Mouse (Mus musculus): ENCODE results near the gene Stx8. TPM values are rescaled to one million over a fixed set of nuclear protein-coding genes. Genes with fewer than 3 reads are reported as not detected.

Stx8 gene
- polyA plus RNA-seq, 1 experiment = 32.5 TPM

- no peaks in the 10 kb centered on the region for H3K36me3 ChIP-seq (ENCODE audit: control insufficient read depth, insufficient read depth)
- H3K27me3 ChIP-seq (ENCODE audit: control insufficient read depth, insufficient read depth, insufficient read length) = no peaks in the 10 kb centered on the region
- no peak overlapping the region for H3K4me2 ChIP-seq (ENCODE audit: low read depth)
- TF ChIP-seq SRF (IDR thresholded peaks at IDR 0.05; ENCODE audit: control insufficient read depth, insufficient read length, low read depth) = no peak
- TF ChIP-seq MAX (IDR thresholded peaks at IDR 0.05; ENCODE audit: low read depth) = no peak
- TF ChIP-seq TCF12 (IDR thresholded peaks at IDR 0.05; ENCODE audit: insufficient read depth, poor library complexity, severe bottlenecking) = no peak
- no peaks in the 10 kb centered on the region for H3K79me2 ChIP-seq (ENCODE audit: control insufficient read depth, insufficient read depth)
- no peak overlapping the region for H3K4me3 ChIP-seq
- H3ac ChIP-seq (ENCODE audit: control insufficient read depth, insufficient read length) = no peak overlapping the region
Measured at GRCm38 (mm10) chr11:68244992-68245261, 278.9 kb downstream of the Stx8 start.

GRCm38 (mm10) chr11:68247897-68248296 is 281.9 kb downstream of the Stx8 start:
- no peaks in the 10 kb centered on the region for H3K36me3 ChIP-seq (ENCODE audit: control insufficient read depth, insufficient read depth)
- H3K79me2 ChIP-seq (ENCODE audit: control insufficient read depth, insufficient read depth) = no peaks in the 10 kb centered on the region
- H3ac ChIP-seq (ENCODE audit: control insufficient read depth, insufficient read length) = no peak overlapping the region
- no peak overlapping the region for H3K4me2 ChIP-seq (ENCODE audit: low read depth)
- no peaks in the 10 kb centered on the region for H3K27me3 ChIP-seq (ENCODE audit: control insufficient read depth, insufficient read depth, insufficient read length)
- TF ChIP-seq MAX (IDR thresholded peaks at IDR 0.05; ENCODE audit: low read depth) (no peak), CEBPB (IDR thresholded peaks at IDR 0.05; ENCODE audit: insufficient read depth, poor library complexity, severe bottlenecking) (no peak), SRF (IDR thresholded peaks at IDR 0.05; ENCODE audit: control insufficient read depth, insufficient read length, low read depth) (no peak), MYOD1 (IDR thresholded peaks at IDR 0.05; ENCODE audit: control insufficient read depth in 1 of 3, insufficient read length in 2 of 3, low read depth in 2 of 3) (no peak), TCF3 (IDR thresholded peaks at IDR 0.05; ENCODE audit: insufficient read length, low read depth) (no peak), E2F4 (IDR thresholded peaks at IDR 0.05; ENCODE audit: insufficient read depth) (no peak), POLR2AphosphoS2 (IDR thresholded peaks at IDR 0.05; ENCODE audit: insufficient read length, low read depth) (no peak), REST (IDR thresholded peaks at IDR 0.05; ENCODE audit: insufficient read depth, insufficient read length) (no peak), USF1 (IDR thresholded peaks at IDR 0.05; ENCODE audit: low read depth) (no peak), TCF12 (IDR thresholded peaks at IDR 0.05; ENCODE audit: insufficient read depth, poor library complexity, severe bottlenecking) (no peak), MYOG (IDR thresholded peaks at IDR 0.05; ENCODE audit: control insufficient read depth in 1 of 3, insufficient read depth in 1 of 3, insufficient read length in 2 of 3, low read depth in 2 of 3) (no peak), POLR2A (IDR thresholded peaks at IDR 0.05; ENCODE audit: insufficient read length, low read depth) (no peak)
- no peak overlapping the region for H3K4me3 ChIP-seq

- H3K4me3 ChIP-seq = no peak overlapping the region
- no peaks in the 10 kb centered on the region for H3K36me3 ChIP-seq (ENCODE audit: control insufficient read depth, insufficient read depth)
- H3K27me3 ChIP-seq (ENCODE audit: control insufficient read depth, insufficient read depth, insufficient read length) = no peaks in the 10 kb centered on the region
- no peaks in the 10 kb centered on the region for H3K79me2 ChIP-seq (ENCODE audit: control insufficient read depth, insufficient read depth)
- no peak overlapping the region for H3ac ChIP-seq (ENCODE audit: control insufficient read depth, insufficient read length)
- no peak for TF ChIP-seq REST (IDR thresholded peaks at IDR 0.05; ENCODE audit: insufficient read depth, insufficient read length)
- TF ChIP-seq SRF (IDR thresholded peaks at IDR 0.05; ENCODE audit: control insufficient read depth, insufficient read length, low read depth) = no peak
- no peak for TF ChIP-seq TCF12 (IDR thresholded peaks at IDR 0.05; ENCODE audit: insufficient read depth, poor library complexity, severe bottlenecking)
- TF ChIP-seq E2F4 (IDR thresholded peaks at IDR 0.05; ENCODE audit: insufficient read depth) = no peak
- no peak for TF ChIP-seq POLR2AphosphoS2 (IDR thresholded peaks at IDR 0.05; ENCODE audit: insufficient read length, low read depth)
- no peak overlapping the region for H3K4me2 ChIP-seq (ENCODE audit: low read depth)
Measured at GRCm38 (mm10) chr11:68250106-68250505, 284.1 kb downstream of the Stx8 start.

GRCm38 (mm10) chr11:68253531-68253930 is 287.5 kb downstream of the Stx8 start:
- no peak overlapping the region for H3ac ChIP-seq (ENCODE audit: control insufficient read depth, insufficient read length)

More at GRCm38 (mm10) chr11:68253531-68253930, 287.5 kb downstream of the Stx8 start:
- TF ChIP-seq TCF12 (IDR thresholded peaks at IDR 0.05; ENCODE audit: insufficient read depth, poor library complexity, severe bottlenecking) (no peak), MYOG (IDR thresholded peaks at IDR 0.05; ENCODE audit: control insufficient read depth in 1 of 3, insufficient read depth in 1 of 3, insufficient read length in 2 of 3, low read depth in 2 of 3) (no peak), POLR2AphosphoS2 (IDR thresholded peaks at IDR 0.05; ENCODE audit: insufficient read length, low read depth) (no peak), CEBPB (IDR thresholded peaks at IDR 0.05; ENCODE audit: insufficient read depth, poor library complexity, severe bottlenecking) (no peak), MAX (IDR thresholded peaks at IDR 0.05; ENCODE audit: low read depth) (no peak), REST (IDR thresholded peaks at IDR 0.05; ENCODE audit: insufficient read depth, insufficient read length) (no peak), MYOD1 (IDR thresholded peaks at IDR 0.05; ENCODE audit: control insufficient read depth in 1 of 3, insufficient read length in 2 of 3, low read depth in 2 of 3) (no peak), TCF3 (IDR thresholded peaks at IDR 0.05; ENCODE audit: insufficient read length, low read depth) (no peak), USF1 (IDR thresholded peaks at IDR 0.05; ENCODE audit: low read depth) (no peak), E2F4 (IDR thresholded peaks at IDR 0.05; ENCODE audit: insufficient read depth) (no peak), POLR2A (IDR thresholded peaks at IDR 0.05; ENCODE audit: insufficient read length, low read depth) (no peak), SRF (IDR thresholded peaks at IDR 0.05; ENCODE audit: control insufficient read depth, insufficient read length, low read depth) (no peak)
- Histone ChIP-seq H3K36me3 (ENCODE audit: control insufficient read depth, insufficient read depth) (no peaks in the 10 kb centered on the region), H3K4me2 (ENCODE audit: low read depth) (no peak overlapping the region), H3K27me3 (ENCODE audit: control insufficient read depth, insufficient read depth, insufficient read length) (no peaks in the 10 kb centered on the region), H3K79me2 (ENCODE audit: control insufficient read depth, insufficient read depth) (no peaks in the 10 kb centered on the region), H3K4me3 (no peak overlapping the region)

Other genes starting within 250 kb of the Stx8 start
- not detected for gene Glp2r, start 195.0 kb upstream of the Stx8 start, polyA plus RNA-seq (2012; fragmentation: generic; extraction: Trizol)
- not detected for gene Gsg1l2, start 191.6 kb upstream of the Stx8 start, polyA plus RNA-seq (2012; fragmentation: generic; extraction: Trizol)
- 112 TPM for gene Dhrs7c, start 168.0 kb upstream of the Stx8 start, polyA plus RNA-seq (2012; fragmentation: generic; extraction: Trizol)
- gene Usp43, start 44.0 kb upstream of the Stx8 start, polyA plus RNA-seq (2012; fragmentation: generic; extraction: Trizol) = 3.5 TPM
- 35.5 TPM for gene Cfap52, start 542 bp upstream of the Stx8 start, polyA plus RNA-seq (2012; fragmentation: generic; extraction: Trizol)

All from myocyte (in vitro differentiated cells).